Mouse (Mus musculus) C2C12 (cell line): ENCODE results near the gene Trem3.

Experiments
- CTCF ChIP-seq: IDR thresholded peaks from one replicate; pipeline ENCODE4 v1.5.1; 2011; ENCODE audit not compliant: control insufficient read depth, insufficient read depth, insufficient read length
- FOSL1 ChIP-seq: IDR thresholded peaks from one replicate; pipeline ENCODE4 v1.8.0; 2011; ENCODE audit warnings: mild to moderate bottlenecking, low read length; ENCODE audit not compliant: poor library complexity, insufficient read depth, severe bottlenecking
- MAX ChIP-seq: IDR thresholded peaks from one replicate; pipeline ENCODE4 v1.6.1; 2011; ENCODE audit warnings: mild to moderate bottlenecking, control low read depth
- MYOG ChIP-seq: IDR thresholded peaks from one replicate; pipeline ENCODE4 v1.6.1; 2011; ENCODE audit not compliant: control insufficient read depth, insufficient read length; ENCODE audit errors: extremely low read depth
- USF1 ChIP-seq: IDR thresholded peaks from one replicate; pipeline ENCODE4 v1.6.1; 2011; ENCODE audit warnings: low read depth, mild to moderate bottlenecking, control low read depth, moderate library complexity

DNA sequence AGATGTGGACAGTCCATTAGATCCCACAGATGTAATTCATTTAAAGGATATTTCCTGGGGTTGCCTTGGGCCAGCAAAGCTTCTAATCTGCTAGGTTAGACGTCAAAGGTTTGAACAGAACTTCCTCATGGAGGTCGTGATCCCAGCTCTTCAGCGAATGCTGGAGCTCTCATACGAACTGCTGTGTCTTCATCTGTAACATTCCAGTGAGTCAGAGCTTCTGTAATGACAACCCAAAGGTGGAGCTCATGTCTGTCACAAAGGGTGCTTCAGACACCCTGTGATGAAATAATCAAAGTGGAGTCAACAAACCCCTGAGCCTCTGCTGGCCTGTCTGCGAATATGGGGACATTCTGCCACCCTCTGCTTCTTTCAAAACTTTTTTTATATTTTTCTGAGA is 13.0 kb upstream of the Trem3 start:
- TF ChIP-seq MYOG (no peak), CTCF (no peak), FOSL1 (no peak), MAX (no peak), USF1 (no peak)
